Mouse (Mus musculus) forebrain, embryonic 15.5 days (tissue): ENCODE data around the gene Irf8. TPM values are rescaled to one million over a fixed set of nuclear protein-coding genes. Genes with fewer than 3 reads are reported as not detected.
"Not testable (repeated sequence)": the region's sequence is repeated elsewhere in the genome, so short reads cannot be mapped to it uniquely, and the experiment has no call there.

Experiments
- ATAC-seq: fragments of 200-750 bp; cut with Nextera tagmentation; replicated peaks from 2 replicates; pipeline ENCODE4 v1.8.0; 2017; ENCODE audit warnings: mild to moderate bottlenecking, moderate TSS enrichment, moderate library complexity
- H3K27ac ChIP-seq: fragments of 300-500 bp; sonication (generic); replicated peaks from 2 replicates; pipeline ENCODE4 v1.5.1; 2015; ENCODE audit warnings: mild to moderate bottlenecking, inconsistent platforms
- H3K27me3 ChIP-seq: fragments of 300-500 bp; sonication (generic); 2 replicates; pipeline ENCODE4 v1.6.1; 2015; ENCODE audit warnings: inconsistent platforms
- H3K36me3 ChIP-seq: fragments of 300-500 bp; sonication (generic); 2 replicates; pipeline ENCODE4 v1.6.1; 2015; ENCODE audit warnings: mild to moderate bottlenecking, inconsistent platforms
- H3K4me1 ChIP-seq: fragments of 300-500 bp; sonication (generic); 2 replicates; pipeline ENCODE4 v1.6.1; 2015; ENCODE audit warnings: inconsistent platforms
- H3K4me2 ChIP-seq: fragments of 300-500 bp; sonication (generic); replicated peaks from 2 replicates; pipeline ENCODE4 v1.6.1; 2015; ENCODE audit warnings: mild to moderate bottlenecking, inconsistent platforms
- H3K4me3 ChIP-seq: fragments of 300-500 bp; sonication (generic); 2 replicates; pipeline ENCODE4 v1.5.1; 2015; ENCODE audit warnings: mild to moderate bottlenecking, inconsistent platforms
- H3K9ac ChIP-seq: fragments of 300-500 bp; sonication (generic); replicated peaks from 2 replicates; pipeline ENCODE4 v1.6.1; 2015; ENCODE audit warnings: mild to moderate bottlenecking, inconsistent platforms
- H3K9me3 ChIP-seq: fragments of 300-500 bp; sonication (generic); 2 replicates; pipeline ENCODE4 v1.6.1; 2016; ENCODE audit warnings: inconsistent platforms
- WGBS: fragments of 180-500 bp; shearing (Covaris S2); methylation state at CpG from one replicate; pipeline ENCODE4 v1.1.7; 2015; ENCODE audit warnings: mixed read lengths; 5-methylcytosine and 5-hydroxymethylcytosine counted together
- polyA plus RNA-seq: library from polyadenylated mRNA; unstranded; fragments of >200 nt; fragmentation: Nextera tagmentation; extraction: Ambion mirVana; gene quantifications from 2 replicates; pipeline ENCODE4 v1.2.1, GENCODE M21; 2015

The Irf8 gene
- polyA plus RNA-seq, 1 experiment from 2014 or later, result 4.0 TPM

- Histone ChIP-seq H3K4me1 (peaks cover 8% of the 10 kb centered on the region), H3K9me3 (no peaks in the 10 kb centered on the region), H3K4me2 (no peak overlapping the region), H3K36me3 (no peaks in the 10 kb centered on the region), H3K9ac (no peak overlapping the region), H3K4me3 (no peak overlapping the region), H3K27ac (no peak overlapping the region), H3K27me3 (no peaks in the 10 kb centered on the region)
- 86% methylated on average over 4 of the region's 4 CpGs for WGBS
- ATAC-seq, result no peak
Observed at GRCm38 (mm10) chr8:120700053-120700452, 36.1 kb upstream of the Irf8 start.

GRCm38 (mm10) chr8:120701758-120702465, 34.2 kb upstream of the Irf8 start:
- H3K4me2 ChIP-seq, result no peak overlapping the region
- no peaks in the 10 kb centered on the region for H3K9me3 ChIP-seq
- H3K4me3 ChIP-seq, result no peak overlapping the region
- no peaks in the 10 kb centered on the region for H3K36me3 ChIP-seq
- no peak overlapping the region for H3K9ac ChIP-seq
- H3K27ac ChIP-seq, result no peak overlapping the region
- 70% methylated on average over 19 of the region's 19 CpGs for WGBS
- no peaks in the 10 kb centered on the region for H3K27me3 ChIP-seq
- H3K4me1 ChIP-seq, result peaks cover 2% of the 10 kb centered on the region; the same call in 1 of the 2 replicates
- no peak for ATAC-seq

- no peak overlapping the region for H3K4me2 ChIP-seq
- H3K4me1 ChIP-seq, result no peaks in the 10 kb centered on the region
- H3K27ac ChIP-seq, result no peak overlapping the region
- 74% methylated on average over 9 of the region's 9 CpGs for WGBS
- H3K27me3 ChIP-seq, result no peaks in the 10 kb centered on the region
- H3K4me3 ChIP-seq, result no peak overlapping the region
- no peak for ATAC-seq
- H3K9me3 ChIP-seq, result no peaks in the 10 kb centered on the region
- H3K9ac ChIP-seq, result no peak overlapping the region
- no peaks in the 10 kb centered on the region for H3K36me3 ChIP-seq
Observed at GRCm38 (mm10) chr8:120704203-120704602, 32.0 kb upstream of the Irf8 start.

- ATAC-seq, result no peak
- Histone ChIP-seq H3K4me1 (no peaks in the 10 kb centered on the region), H3K4me2 (no peak overlapping the region), H3K27me3 (no peaks in the 10 kb centered on the region), H3K9ac (no peak overlapping the region), H3K9me3 (no peaks in the 10 kb centered on the region), H3K4me3 (no peak overlapping the region), H3K36me3 (no peaks in the 10 kb centered on the region), H3K27ac (no peak overlapping the region)
- 82% methylated on average over 15 of the region's 15 CpGs for WGBS
Observed at GRCm38 (mm10) chr8:120705163-120705562, 31.0 kb upstream of the Irf8 start.

- Histone ChIP-seq H3K4me1 (no peaks in the 10 kb centered on the region), H3K36me3 (no peaks in the 10 kb centered on the region), H3K4me3 (no peak overlapping the region), H3K27ac (no peak overlapping the region), H3K9me3 (no peaks in the 10 kb centered on the region), H3K27me3 (no peaks in the 10 kb centered on the region), H3K4me2 (no peak overlapping the region), H3K9ac (no peak overlapping the region)
- no peak for ATAC-seq
- WGBS, result 75% methylated on average over 3 of the region's 3 CpGs
Observed at GRCm38 (mm10) chr8:120706193-120706592, 30.0 kb upstream of the Irf8 start.

- 88% methylated on average over 10 of the region's 10 CpGs for WGBS
- H3K4me2 ChIP-seq, result no peak overlapping the region
Observed at GRCm38 (mm10) chr8:120709176-120709575, 27.0 kb upstream of the Irf8 start.

GRCm38 (mm10) chr8:120715200-120715599, 21.0 kb upstream of the Irf8 start:
- H3K27ac ChIP-seq, result no peak overlapping the region
- H3K4me2 ChIP-seq, result no peak overlapping the region
- no peaks in the 10 kb centered on the region for H3K4me1 ChIP-seq
- no peak overlapping the region for H3K9ac ChIP-seq
- no peak overlapping the region for H3K4me3 ChIP-seq
- no peaks in the 10 kb centered on the region for H3K9me3 ChIP-seq
- no peaks in the 10 kb centered on the region for H3K36me3 ChIP-seq
- ATAC-seq, result no peak
- 83% methylated on average over 6 of the region's 6 CpGs for WGBS
- no peaks in the 10 kb centered on the region for H3K27me3 ChIP-seq

More at GRCm38 (mm10) chr8:120709176-120709575, 27.0 kb upstream of the Irf8 start:
- ATAC-seq, result no peak
- no peaks in the 10 kb centered on the region for H3K36me3 ChIP-seq
- H3K9ac ChIP-seq, result no peak overlapping the region
- H3K4me3 ChIP-seq, result no peak overlapping the region
- no peak overlapping the region for H3K27ac ChIP-seq
- H3K9me3 ChIP-seq, result no peaks in the 10 kb centered on the region
- no peaks in the 10 kb centered on the region for H3K27me3 ChIP-seq
- no peaks in the 10 kb centered on the region for H3K4me1 ChIP-seq

GRCm38 (mm10) chr8:120715996-120716680, 20.0 kb upstream of the Irf8 start:
- Histone ChIP-seq H3K9ac (no peak overlapping the region), H3K27ac (no peak overlapping the region), H3K27me3 (no peaks in the 10 kb centered on the region), H3K4me1 (no peaks in the 10 kb centered on the region), H3K36me3 (no peaks in the 10 kb centered on the region), H3K4me2 (no peak overlapping the region), H3K4me3 (no peak overlapping the region), H3K9me3 (no peaks in the 10 kb centered on the region)
- ATAC-seq, result no peak
- WGBS, result 85% methylated on average over 15 of the region's 15 CpGs

- no peaks in the 10 kb centered on the region for H3K36me3 ChIP-seq
- no peaks in the 10 kb centered on the region for H3K4me1 ChIP-seq
- H3K27me3 ChIP-seq, result no peaks in the 10 kb centered on the region
- H3K9me3 ChIP-seq, result no peaks in the 10 kb centered on the region
- 69% methylated on average over 19 of the region's 19 CpGs for WGBS
- ATAC-seq, result no peak
- no peak overlapping the region for H3K27ac ChIP-seq
- no peak overlapping the region for H3K4me2 ChIP-seq
- H3K4me3 ChIP-seq, result no peak overlapping the region
- H3K9ac ChIP-seq, result no peak overlapping the region
Observed at GRCm38 (mm10) chr8:120719586-120720236, 16.4 kb upstream of the Irf8 start.

GRCm38 (mm10) chr8:120723025-120723424, 13.1 kb upstream of the Irf8 start:
- H3K4me2 ChIP-seq, result no peak overlapping the region
- no peak for ATAC-seq
- H3K4me3 ChIP-seq, result no peak overlapping the region
- H3K36me3 ChIP-seq, result no peaks in the 10 kb centered on the region
- H3K27me3 ChIP-seq, result no peaks in the 10 kb centered on the region
- WGBS, result 75% methylated on average over 6 of the region's 6 CpGs
- no peaks in the 10 kb centered on the region for H3K4me1 ChIP-seq
- no peaks in the 10 kb centered on the region for H3K9me3 ChIP-seq
- H3K9ac ChIP-seq, result no peak overlapping the region
- H3K27ac ChIP-seq, result no peak overlapping the region

GRCm38 (mm10) chr8:120724096-120724495, 12.1 kb upstream of the Irf8 start:
- H3K9ac ChIP-seq, H3K36me3 ChIP-seq, H3K9me3 ChIP-seq, H3K27ac ChIP-seq, H3K4me1 ChIP-seq, H3K27me3 ChIP-seq, H3K4me2 ChIP-seq, H3K4me3 ChIP-seq, ATAC-seq: not testable (repeated sequence)
- 89% methylated on average over 4 of the region's 4 CpGs for WGBS

GRCm38 (mm10) chr8:120724816-120725575, 11.2 kb upstream of the Irf8 start:
- Histone ChIP-seq H3K36me3 (no peaks in the 10 kb centered on the region), H3K9ac (no peak overlapping the region), H3K4me3 (no peak overlapping the region), H3K4me1 (no peaks in the 10 kb centered on the region), H3K27ac (no peak overlapping the region), H3K27me3 (no peaks in the 10 kb centered on the region), H3K4me2 (no peak overlapping the region), H3K9me3 (no peaks in the 10 kb centered on the region)
- WGBS, result 88% methylated on average over 17 of the region's 17 CpGs
- ATAC-seq, result no peak
